Mouse (Mus musculus) adrenal gland (tissue): ENCODE measurements around the gene Rassf4.
"Not testable (repeated sequence)": the region's sequence is repeated elsewhere in the genome, so short reads cannot be mapped to it uniquely, and the experiment has no call there.

Experiments
- intact Hi-C: fragments of 180-260 bp; cut with DNase I; formaldehyde crosslinking; loops from one replicate; pipeline ENCODE4 v1.15.1; 2025

Gene Rassf4

GRCm38 (mm10) chr6:116638871-116639270, 34.9 kb downstream of the Rassf4 start:
- intact Hi-C loops = loop anchor here (10.0 kb wide), 1 partner anchor 1186 kb away; no protein-coding TSS in a partner anchor

GRCm38 (mm10) chr6:116637496-116637895, 36.3 kb downstream of the Rassf4 start:
- intact Hi-C loops = loop anchor here (10.0 kb wide), 1 partner anchor 1187 kb away; no protein-coding TSS in a partner anchor

GRCm38 (mm10) chr6:116636581-116637235, 37.0 kb downstream of the Rassf4 start:
- intact Hi-C loops = loop anchor here (10.0 kb wide), 1 partner anchor 1188 kb away; no protein-coding TSS in a partner anchor

GRCm38 (mm10) chr6:116635251-116636180, 38.2 kb downstream of the Rassf4 start:
- intact Hi-C loops = loop anchor here (10.0 kb wide), 1 partner anchor 1189 kb away; no protein-coding TSS in a partner anchor

- intact Hi-C loops = loop anchor here (10.0 kb wide), 1 partner anchor 1191 kb away; no protein-coding TSS in a partner anchor
Observed at GRCm38 (mm10) chr6:116633741-116634695, 39.7 kb downstream of the Rassf4 start.

GRCm38 (mm10) chr6:116632129-116632528, 41.6 kb downstream of the Rassf4 start:
- intact Hi-C loops = loop anchor here (10.0 kb wide), 1 partner anchor 1193 kb away; no protein-coding TSS in a partner anchor

GRCm38 (mm10) chr6:116629766-116630165, 44.0 kb downstream of the Rassf4 start:
- intact Hi-C loops = loop anchor here (10.0 kb wide), 1 partner anchor 1195 kb away; no protein-coding TSS in a partner anchor

- intact Hi-C loops = no loop called here
Observed at GRCm38 (mm10) chr6:116628539-116629171, 45.1 kb downstream of the Rassf4 start, which contains the start of gene Zfp422. TSS of gene Zfp422 (minus strand) at chr6:116628999.

- intact Hi-C loops = no loop called here
Observed at GRCm38 (mm10) chr6:116628095-116628494, 45.7 kb downstream of the Rassf4 start.

- intact Hi-C loops = not testable (repeated sequence)
Observed at GRCm38 (mm10) chr6:116626417-116626816, 47.3 kb downstream of the Rassf4 start.

- intact Hi-C loops = no loop called here
Observed at GRCm38 (mm10) chr6:116621318-116622023, 52.3 kb downstream of the Rassf4 start.

- intact Hi-C loops = no loop called here
Observed at GRCm38 (mm10) chr6:116618073-116618472, 55.7 kb downstream of the Rassf4 start.

GRCm38 (mm10) chr6:116615719-116616118, 58.0 kb downstream of the Rassf4 start:
- intact Hi-C loops = no loop called here

- intact Hi-C loops = no loop called here
Observed at GRCm38 (mm10) chr6:116607230-116607629, 66.5 kb downstream of the Rassf4 start.

GRCm38 (mm10) chr6:116600969-116601368, 72.8 kb downstream of the Rassf4 start:
- intact Hi-C loops = not testable (repeated sequence)

- intact Hi-C loops = no loop called here
Observed at GRCm38 (mm10) chr6:116584095-116584494, 89.7 kb downstream of the Rassf4 start, which contains the start of gene Olfr215. TSS of gene Olfr215 (minus strand) at chr6:116584195.
